Mouse (Mus musculus) brain, embryonic 14.5 days (tissue): Measurements from ENCODE around the gene Lrrc56. TPM values are rescaled to one million over a fixed set of nuclear protein-coding genes. Genes with fewer than 3 reads are reported as not detected.

ENCODE experiments used
- DNase-seq: peaks from one replicate; pipeline ENCODE4 v3.0.0-alpha.2; 2011; ENCODE audit warnings: low read depth
- CTCF ChIP-seq: fragments of 200-500 bp; IDR thresholded peaks from 2 replicates; pipeline ENCODE4 v1.5.1; 2012; ENCODE audit warnings: inconsistent platforms, mild to moderate bottlenecking, moderate library complexity, borderline replicate concordance; ENCODE audit not compliant: insufficient read depth, insufficient read length; ENCODE audit errors: extremely low read depth
- POLR2A ChIP-seq: fragments of 200-500 bp; IDR thresholded peaks from 2 replicates; pipeline ENCODE4 v1.6.1; 2012; ENCODE audit warnings: mild to moderate bottlenecking, inconsistent platforms, borderline replicate concordance; ENCODE audit not compliant: poor library complexity, insufficient read depth, insufficient read length, severe bottlenecking; ENCODE audit errors: extremely low read depth
- polyA plus RNA-seq: library from polyadenylated mRNA; depleted of rRNA; stranded (reverse); fragments of >200 nt; gene quantifications from 2 replicates; pipeline ENCODE4 v1.2.3, GENCODE M21; 2012; rRNA removed

Lrrc56 gene
- 19.8 and 22.8 TPM in 2 replicates for polyA plus RNA-seq

- no peak for TF ChIP-seq CTCF
- no peak; the same call in 1 of the 2 replicates for TF ChIP-seq POLR2A
These were observed at the start of gene Lrrc56, which contains the start of gene Hras for GRCm38 (mm10) chr7:141193948-141194347. Gene Lrrc56 (plus strand): TSS chr7:141194157. Gene Hras (minus strand): TSS chr7:141194005.

GRCm38 (mm10) chr7:141144650-141145049 is 49.3 kb upstream of the Lrrc56 start:
- TF ChIP-seq CTCF (no peak), POLR2A (no peak)
- DNase-seq: no peak

More at GRCm38 (mm10) chr7:141193948-141194347, at the start of gene Lrrc56, which contains the start of gene Hras:
- DNase-seq: peak; percentile 99

- TF ChIP-seq CTCF: no peak
- DNase-seq: no peak
These were observed 48.6 kb upstream of the Lrrc56 start for GRCm38 (mm10) chr7:141145403-141145802.

GRCm38 (mm10) chr7:141146043-141146595 is 47.8 kb upstream of the Lrrc56 start:
- DNase-seq: peak; percentile 48
- TF ChIP-seq POLR2A (no peak), CTCF (no peak)

GRCm38 (mm10) chr7:141147044-141147443 is 46.9 kb upstream of the Lrrc56 start:
- no peak for DNase-seq
- TF ChIP-seq CTCF (no peak), POLR2A (no peak)

- TF ChIP-seq CTCF (no peak), POLR2A (no peak)
- DNase-seq: no peak
These were observed 45.3 kb upstream of the Lrrc56 start for GRCm38 (mm10) chr7:141148639-141149038.

- no peak for DNase-seq
- TF ChIP-seq POLR2A: no peak
These were observed 38.6 kb upstream of the Lrrc56 start for GRCm38 (mm10) chr7:141155362-141155761.

- DNase-seq: no peak
- TF ChIP-seq POLR2A: no peak
- TF ChIP-seq CTCF: no peak
These were observed 29.6 kb upstream of the Lrrc56 start for GRCm38 (mm10) chr7:141164397-141164796.

GRCm38 (mm10) chr7:141164850-141165249 is 29.1 kb upstream of the Lrrc56 start:
- TF ChIP-seq CTCF: no peak
- no peak for TF ChIP-seq POLR2A
- no peak for DNase-seq

GRCm38 (mm10) chr7:141167901-141168517 is 25.9 kb upstream of the Lrrc56 start:
- DNase-seq: peak; percentile 17
- TF ChIP-seq CTCF (no peak), POLR2A (no peak)

GRCm38 (mm10) chr7:141168518-141168953 is 25.4 kb upstream of the Lrrc56 start:
- DNase-seq: peak; percentile 20
- TF ChIP-seq POLR2A: no peak
- TF ChIP-seq CTCF: no peak

GRCm38 (mm10) chr7:141169300-141169699 is 24.7 kb upstream of the Lrrc56 start:
- DNase-seq: peak; percentile 60
- TF ChIP-seq CTCF (no peak), POLR2A (no peak)
